Mouse (Mus musculus): ENCODE data around the gene Mx1. TPM values are rescaled to one million over a fixed set of nuclear protein-coding genes. Genes with fewer than 3 reads are reported as not detected.

The Mx1 gene
- polyA plus RNA-seq, 1 experiment: 7.9 TPM

GRCm38 (mm10) chr16:97437448-97438056 lies 25.2 kb downstream of the Mx1 start:
- 54% methylated on average over 1 of the region's 1 CpGs for WGBS
- Histone ChIP-seq H3K4me3 (ENCODE audit: control insufficient read depth, insufficient read depth, low read length) (no peak overlapping the region), H3K27me3 (ENCODE audit: control insufficient read depth, insufficient read depth, low read length) (no peaks in the 10 kb centered on the region), H3K4me1 (replicated peaks; ENCODE audit: control insufficient read depth, insufficient read depth, low read length) (no peaks in the 10 kb centered on the region), H3K27ac (ENCODE audit: control insufficient read depth, insufficient read depth, low read length) (no peak overlapping the region), H3K36me3 (ENCODE audit: control insufficient read depth, insufficient read depth, low read length) (no peaks in the 10 kb centered on the region)
- TF ChIP-seq POLR2A (IDR thresholded peaks at IDR 0.05; ENCODE audit: control insufficient read depth, extremely low read depth, insufficient read depth, low read length, poor library complexity) (no peak), CTCF (IDR thresholded peaks at IDR 0.05; ENCODE audit: borderline replicate concordance, control insufficient read depth, extremely low read depth, insufficient read depth, low read length, poor library complexity) (no peak)
- no peak for DNase-seq

GRCm38 (mm10) chr16:97434206-97434605 lies 28.5 kb downstream of the Mx1 start:
- Histone ChIP-seq H3K4me3 (ENCODE audit: control insufficient read depth, insufficient read depth, low read length) (no peak overlapping the region), H3K27ac (ENCODE audit: control insufficient read depth, insufficient read depth, low read length) (no peak overlapping the region), H3K27me3 (ENCODE audit: control insufficient read depth, insufficient read depth, low read length) (no peaks in the 10 kb centered on the region), H3K4me1 (replicated peaks; ENCODE audit: control insufficient read depth, insufficient read depth, low read length) (no peaks in the 10 kb centered on the region), H3K36me3 (ENCODE audit: control insufficient read depth, insufficient read depth, low read length) (no peaks in the 10 kb centered on the region)
- 97% methylated on average over 2 of the region's 2 CpGs for WGBS
- TF ChIP-seq CTCF (IDR thresholded peaks at IDR 0.05; ENCODE audit: borderline replicate concordance, control insufficient read depth, extremely low read depth, insufficient read depth, low read length, poor library complexity) (no peak), POLR2A (IDR thresholded peaks at IDR 0.05; ENCODE audit: control insufficient read depth, extremely low read depth, insufficient read depth, low read length, poor library complexity) (no peak)
- DNase-seq: no peak

- TF ChIP-seq POLR2A (IDR thresholded peaks at IDR 0.05; ENCODE audit: control insufficient read depth, extremely low read depth, insufficient read depth, low read length, poor library complexity): no peak
- TF ChIP-seq CTCF (IDR thresholded peaks at IDR 0.05; ENCODE audit: borderline replicate concordance, control insufficient read depth, extremely low read depth, insufficient read depth, low read length, poor library complexity): no peak
- Histone ChIP-seq H3K27ac (ENCODE audit: control insufficient read depth, insufficient read depth, low read length) (no peak overlapping the region), H3K4me1 (replicated peaks; ENCODE audit: control insufficient read depth, insufficient read depth, low read length) (no peaks in the 10 kb centered on the region), H3K4me3 (ENCODE audit: control insufficient read depth, insufficient read depth, low read length) (no peak overlapping the region), H3K27me3 (ENCODE audit: control insufficient read depth, insufficient read depth, low read length) (no peaks in the 10 kb centered on the region), H3K36me3 (ENCODE audit: control insufficient read depth, insufficient read depth, low read length) (no peaks in the 10 kb centered on the region)
- WGBS: 34% methylated on average over 4 of the region's 4 CpGs
- DNase-seq: no peak
Observed at GRCm38 (mm10) chr16:97431328-97431727, 31.4 kb downstream of the Mx1 start.

- TF ChIP-seq POLR2A (IDR thresholded peaks at IDR 0.05; ENCODE audit: control insufficient read depth, extremely low read depth, insufficient read depth, low read length, poor library complexity): no peak
- TF ChIP-seq CTCF (IDR thresholded peaks at IDR 0.05; ENCODE audit: borderline replicate concordance, control insufficient read depth, extremely low read depth, insufficient read depth, low read length, poor library complexity): no peak
- no peak for DNase-seq
- H3K4me3 ChIP-seq (ENCODE audit: control insufficient read depth, insufficient read depth, low read length): no peak overlapping the region
- no peak overlapping the region for H3K27ac ChIP-seq (ENCODE audit: control insufficient read depth, insufficient read depth, low read length)
- H3K27me3 ChIP-seq (ENCODE audit: control insufficient read depth, insufficient read depth, low read length): no peaks in the 10 kb centered on the region
- no peaks in the 10 kb centered on the region for H3K36me3 ChIP-seq (ENCODE audit: control insufficient read depth, insufficient read depth, low read length)
- no peaks in the 10 kb centered on the region for H3K4me1 ChIP-seq (replicated peaks; ENCODE audit: control insufficient read depth, insufficient read depth, low read length)
- 94% methylated on average over 4 of the region's 4 CpGs for WGBS
Observed at GRCm38 (mm10) chr16:97430091-97430490, 32.6 kb downstream of the Mx1 start.

GRCm38 (mm10) chr16:97428026-97428425 lies 34.7 kb downstream of the Mx1 start:
- 89% methylated on average over 3 of the region's 3 CpGs for WGBS
- no peak for TF ChIP-seq POLR2A (IDR thresholded peaks at IDR 0.05; ENCODE audit: control insufficient read depth, extremely low read depth, insufficient read depth, low read length, poor library complexity)
- TF ChIP-seq CTCF (IDR thresholded peaks at IDR 0.05; ENCODE audit: borderline replicate concordance, control insufficient read depth, extremely low read depth, insufficient read depth, low read length, poor library complexity): no peak
- no peak for DNase-seq
- Histone ChIP-seq H3K27me3 (ENCODE audit: control insufficient read depth, insufficient read depth, low read length) (no peaks in the 10 kb centered on the region), H3K4me1 (replicated peaks; ENCODE audit: control insufficient read depth, insufficient read depth, low read length) (no peaks in the 10 kb centered on the region), H3K4me3 (ENCODE audit: control insufficient read depth, insufficient read depth, low read length) (no peak overlapping the region), H3K36me3 (ENCODE audit: control insufficient read depth, insufficient read depth, low read length) (no peaks in the 10 kb centered on the region), H3K27ac (ENCODE audit: control insufficient read depth, insufficient read depth, low read length) (no peak overlapping the region)

- DNase-seq: no peak
- Histone ChIP-seq H3K4me3 (ENCODE audit: control insufficient read depth, insufficient read depth, low read length) (no peak overlapping the region), H3K36me3 (ENCODE audit: control insufficient read depth, insufficient read depth, low read length) (no peaks in the 10 kb centered on the region), H3K4me1 (replicated peaks; ENCODE audit: control insufficient read depth, insufficient read depth, low read length) (no peaks in the 10 kb centered on the region), H3K27me3 (ENCODE audit: control insufficient read depth, insufficient read depth, low read length) (no peaks in the 10 kb centered on the region), H3K27ac (ENCODE audit: control insufficient read depth, insufficient read depth, low read length) (no peak overlapping the region)
- TF ChIP-seq POLR2A (IDR thresholded peaks at IDR 0.05; ENCODE audit: control insufficient read depth, extremely low read depth, insufficient read depth, low read length, poor library complexity): no peak
- 93% methylated on average over 1 of the region's 1 CpGs for WGBS
Observed at GRCm38 (mm10) chr16:97423627-97424026, 39.1 kb downstream of the Mx1 start.

- 86% methylated on average over 6 of the region's 6 CpGs for WGBS
- no peaks in the 10 kb centered on the region for H3K4me1 ChIP-seq (replicated peaks; ENCODE audit: control insufficient read depth, insufficient read depth, low read length)
- no peaks in the 10 kb centered on the region for H3K36me3 ChIP-seq (ENCODE audit: control insufficient read depth, insufficient read depth, low read length)
- no peak overlapping the region for H3K4me3 ChIP-seq (ENCODE audit: control insufficient read depth, insufficient read depth, low read length)
- H3K27ac ChIP-seq (ENCODE audit: control insufficient read depth, insufficient read depth, low read length): no peak overlapping the region
- TF ChIP-seq POLR2A (IDR thresholded peaks at IDR 0.05; ENCODE audit: control insufficient read depth, extremely low read depth, insufficient read depth, low read length, poor library complexity): no peak
- no peak for TF ChIP-seq CTCF (IDR thresholded peaks at IDR 0.05; ENCODE audit: borderline replicate concordance, control insufficient read depth, extremely low read depth, insufficient read depth, low read length, poor library complexity)
- DNase-seq: no peak
- no peaks in the 10 kb centered on the region for H3K27me3 ChIP-seq (ENCODE audit: control insufficient read depth, insufficient read depth, low read length)
Observed at GRCm38 (mm10) chr16:97421671-97422070, 41.0 kb downstream of the Mx1 start.
